Mouse (Mus musculus): ENCODE results near the gene Aes. TPM values are rescaled to one million over a fixed set of nuclear protein-coding genes. Genes with fewer than 3 reads are reported as not detected.

The Aes gene
- polyA plus RNA-seq, 1 experiment, result 639 TPM

DNA sequence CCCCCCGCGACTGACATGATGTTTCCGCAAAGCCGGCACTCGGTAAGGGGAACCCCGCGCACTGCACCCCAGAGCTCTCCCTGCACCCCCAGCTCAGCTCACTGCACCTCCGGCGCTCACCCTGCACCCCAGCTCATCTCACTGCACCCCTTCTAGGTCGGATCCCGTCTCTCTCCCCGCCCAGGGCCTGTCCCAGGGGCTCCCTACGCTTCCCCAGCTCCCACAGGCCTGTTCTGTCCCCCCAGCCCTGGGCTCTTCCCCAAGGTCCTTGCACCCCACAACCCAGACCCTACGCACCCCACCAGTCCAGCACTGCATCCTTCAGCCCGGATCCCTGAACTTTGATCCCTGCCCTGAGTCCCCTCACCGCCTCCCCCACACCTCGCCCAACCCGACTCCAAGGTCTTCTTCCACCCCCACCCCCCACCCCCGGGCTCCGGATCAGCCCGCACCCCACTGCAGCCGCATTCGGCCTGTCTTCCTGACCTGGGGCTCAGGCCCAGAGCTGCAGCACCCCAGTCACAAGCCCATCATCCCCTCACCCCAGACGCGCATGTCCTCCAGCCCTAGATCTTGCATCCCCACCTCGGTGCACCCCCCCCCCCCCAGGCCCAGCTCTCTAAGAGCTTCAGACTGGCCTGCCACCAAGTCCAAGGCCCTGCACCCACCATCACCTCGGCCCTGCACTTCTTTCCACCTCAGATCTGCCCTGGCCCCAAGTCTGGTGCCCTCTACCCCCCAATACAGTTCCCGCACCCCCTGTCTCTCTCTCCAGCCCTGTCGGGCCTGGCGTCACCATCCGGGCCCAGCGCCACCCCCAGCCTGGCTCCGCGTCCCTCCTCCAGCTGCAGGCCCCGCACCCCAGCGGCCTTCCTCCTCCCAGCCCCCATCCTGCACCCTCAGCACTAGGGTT, 595 bp downstream of the Aes start:
- Histone ChIP-seq H3K27me3 (ENCODE audit: control insufficient read depth, insufficient read depth, insufficient read length) (no peaks in the 10 kb centered on the region), H3K36me3 (ENCODE audit: control insufficient read depth, insufficient read depth) (no peaks in the 10 kb centered on the region), H3K4me3 (peak overlapping the region; percentile 98), H3K79me2 (ENCODE audit: control insufficient read depth, insufficient read depth) (peaks cover 25% of the 10 kb centered on the region), H3ac (ENCODE audit: control insufficient read depth, insufficient read length) (peak overlapping the region; percentile 31), H3K4me2 (ENCODE audit: low read depth) (peak overlapping the region; percentile 70)
- TF ChIP-seq POLR2AphosphoS2 (IDR thresholded peaks at IDR 0.05; ENCODE audit: insufficient read length, low read depth), result peak; percentile 1
- no peak for TF ChIP-seq CEBPB (IDR thresholded peaks at IDR 0.05; ENCODE audit: insufficient read depth, poor library complexity, severe bottlenecking)
- TF ChIP-seq MAX (IDR thresholded peaks at IDR 0.05; ENCODE audit: low read depth), result no peak
- no peak for TF ChIP-seq TCF3 (IDR thresholded peaks at IDR 0.05; ENCODE audit: insufficient read length, low read depth)
- no peak for TF ChIP-seq TCF12 (IDR thresholded peaks at IDR 0.05; ENCODE audit: insufficient read depth, poor library complexity, severe bottlenecking)
- no peak for TF ChIP-seq REST (IDR thresholded peaks at IDR 0.05; ENCODE audit: insufficient read depth, insufficient read length)
- no peak for TF ChIP-seq USF1 (IDR thresholded peaks at IDR 0.05; ENCODE audit: low read depth)
- peak; percentile 20 for TF ChIP-seq POLR2A (IDR thresholded peaks at IDR 0.05; ENCODE audit: insufficient read length, low read depth)
- TF ChIP-seq MYOD1 (IDR thresholded peaks at IDR 0.05; ENCODE audit: control insufficient read depth in 1 of 3, insufficient read length in 2 of 3, low read depth in 2 of 3), result peak in 1 of 3 experiments; percentile 2

DNA sequence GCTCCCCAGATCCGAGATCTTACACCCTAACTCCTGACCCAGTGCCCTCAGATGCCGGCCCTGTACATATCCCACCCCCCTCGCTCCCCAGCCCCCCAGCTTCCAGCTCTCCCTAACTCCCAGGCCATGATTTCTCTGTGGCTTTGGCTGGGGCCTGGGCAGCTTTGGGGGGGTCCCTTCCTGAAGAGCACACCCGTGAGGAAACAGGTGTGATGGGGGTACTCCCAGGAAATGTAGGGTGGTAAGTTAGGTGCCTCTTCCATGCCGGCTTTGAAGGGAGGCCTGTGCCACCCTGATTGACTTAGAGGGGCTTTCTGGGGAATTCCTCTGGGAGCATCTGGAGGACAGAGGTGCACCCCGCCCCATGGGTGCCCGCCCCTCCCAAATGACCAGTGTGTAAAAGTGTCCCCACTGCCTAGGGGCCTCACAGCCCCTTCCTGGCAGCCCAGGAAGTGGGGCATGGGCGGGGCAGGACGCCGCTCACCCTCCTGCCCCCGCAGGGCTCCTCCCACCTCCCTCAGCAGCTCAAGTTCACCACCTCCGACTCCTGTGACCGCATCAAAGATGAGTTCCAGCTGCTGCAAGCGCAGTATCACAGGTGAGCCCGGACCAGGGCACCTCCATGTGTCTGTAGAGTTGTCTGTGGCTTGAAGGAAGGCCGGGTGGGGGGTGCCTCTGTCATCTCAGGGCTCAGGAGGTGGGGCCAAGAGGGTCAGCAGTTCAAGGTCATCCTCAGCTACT, 1.6 kb downstream of the Aes start:
- TF ChIP-seq MYOD1 (IDR thresholded peaks at IDR 0.05; ENCODE audit: control insufficient read depth in 1 of 3, insufficient read length in 2 of 3, low read depth in 2 of 3) (peak in 1 of 3 experiments; percentile 51), MYOG (IDR thresholded peaks at IDR 0.05; ENCODE audit: control insufficient read depth in 1 of 3, insufficient read depth in 1 of 3, insufficient read length in 2 of 3, low read depth in 2 of 3) (peak in 1 of 3 experiments; percentile 39), POLR2A (IDR thresholded peaks at IDR 0.05; ENCODE audit: insufficient read length, low read depth) (no peak)

DNA sequence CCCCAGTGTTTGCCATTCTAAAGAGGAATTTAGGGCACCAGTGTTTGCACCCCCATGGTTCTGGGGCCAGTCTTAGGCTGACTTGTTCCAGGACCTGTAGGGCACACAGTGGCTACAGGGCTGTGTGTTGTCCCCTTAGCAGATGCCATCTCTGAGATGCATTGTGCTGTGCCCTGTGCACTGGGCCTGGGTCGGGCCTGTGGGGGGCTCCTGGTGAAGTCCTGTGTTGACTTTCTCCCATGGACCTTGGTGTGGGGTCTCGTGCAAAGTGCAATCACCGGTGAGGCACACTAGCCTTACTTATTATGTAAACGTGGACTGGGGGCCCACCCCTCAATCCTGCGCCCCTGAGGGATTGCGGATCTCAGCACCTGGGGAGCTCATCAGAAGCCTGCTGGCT, 3.1 kb downstream of the Aes start:
- TF ChIP-seq POLR2AphosphoS2 (IDR thresholded peaks at IDR 0.05; ENCODE audit: insufficient read length, low read depth) (no peak), MAX (IDR thresholded peaks at IDR 0.05; ENCODE audit: low read depth) (no peak), CEBPB (IDR thresholded peaks at IDR 0.05; ENCODE audit: insufficient read depth, poor library complexity, severe bottlenecking) (no peak), MYOD1 (IDR thresholded peaks at IDR 0.05; ENCODE audit: control insufficient read depth in 1 of 3, insufficient read length in 2 of 3, low read depth in 2 of 3) (no peak)
- peaks cover 25% of the 10 kb centered on the region for H3K79me2 ChIP-seq (ENCODE audit: control insufficient read depth, insufficient read depth)
- no peak overlapping the region for H3K4me3 ChIP-seq
- no peak overlapping the region for H3ac ChIP-seq (ENCODE audit: control insufficient read depth, insufficient read length)
- peaks cover 3% of the 10 kb centered on the region for H3K36me3 ChIP-seq (ENCODE audit: control insufficient read depth, insufficient read depth)
- H3K4me2 ChIP-seq (ENCODE audit: low read depth), result peak overlapping the region; percentile 28
- no peaks in the 10 kb centered on the region for H3K27me3 ChIP-seq (ENCODE audit: control insufficient read depth, insufficient read depth, insufficient read length)

More for the DNA sequence above, 1.6 kb downstream of the Aes start:
- H3K4me3 ChIP-seq, result peak overlapping the region; percentile 98
- H3K27me3 ChIP-seq (ENCODE audit: control insufficient read depth, insufficient read depth, insufficient read length), result no peaks in the 10 kb centered on the region
- H3ac ChIP-seq (ENCODE audit: control insufficient read depth, insufficient read length), result peak overlapping the region; percentile 31
- H3K36me3 ChIP-seq (ENCODE audit: control insufficient read depth, insufficient read depth), result no peaks in the 10 kb centered on the region
- H3K4me2 ChIP-seq (ENCODE audit: low read depth), result peak overlapping the region; percentile 70
- H3K79me2 ChIP-seq (ENCODE audit: control insufficient read depth, insufficient read depth), result peaks cover 25% of the 10 kb centered on the region

DNA sequence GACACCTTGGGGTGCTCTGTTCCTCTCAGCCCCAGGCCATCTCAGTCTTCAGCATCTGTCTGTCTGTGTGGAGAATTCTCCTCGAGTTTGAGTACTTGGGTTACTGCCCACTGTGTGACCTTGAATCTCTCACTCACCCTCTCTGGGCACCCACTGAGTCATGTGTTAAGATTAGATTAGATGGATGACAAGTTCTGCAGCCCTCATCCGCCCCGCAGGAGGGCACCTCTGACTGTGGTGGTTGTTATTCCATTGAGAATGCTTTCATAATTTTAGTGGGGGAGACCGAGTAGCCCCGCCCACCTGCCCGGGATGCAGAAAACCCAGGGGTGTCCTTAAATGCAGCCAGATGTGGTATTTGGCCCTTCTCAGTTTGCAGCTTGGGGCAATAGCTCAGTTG, 4.2 kb downstream of the Aes start:
- Histone ChIP-seq H3K4me3 (no peak overlapping the region), H3K4me2 (ENCODE audit: low read depth) (peak overlapping the region; percentile 32), H3K36me3 (ENCODE audit: control insufficient read depth, insufficient read depth) (peaks cover 3% of the 10 kb centered on the region), H3ac (ENCODE audit: control insufficient read depth, insufficient read length) (no peak overlapping the region), H3K27me3 (ENCODE audit: control insufficient read depth, insufficient read depth, insufficient read length) (no peaks in the 10 kb centered on the region), H3K79me2 (ENCODE audit: control insufficient read depth, insufficient read depth) (peaks cover 25% of the 10 kb centered on the region)
- no peak for TF ChIP-seq USF1 (IDR thresholded peaks at IDR 0.05; ENCODE audit: low read depth)
- TF ChIP-seq MAX (IDR thresholded peaks at IDR 0.05; ENCODE audit: low read depth), result no peak
- no peak for TF ChIP-seq REST (IDR thresholded peaks at IDR 0.05; ENCODE audit: insufficient read depth, insufficient read length)
- no peak for TF ChIP-seq E2F4 (IDR thresholded peaks at IDR 0.05; ENCODE audit: insufficient read depth)
- TF ChIP-seq POLR2AphosphoS2 (IDR thresholded peaks at IDR 0.05; ENCODE audit: insufficient read length, low read depth), result no peak
- no peak for TF ChIP-seq TCF3 (IDR thresholded peaks at IDR 0.05; ENCODE audit: insufficient read length, low read depth)
- TF ChIP-seq CEBPB (IDR thresholded peaks at IDR 0.05; ENCODE audit: insufficient read depth, poor library complexity, severe bottlenecking), result no peak
- no peak for TF ChIP-seq MYOG (IDR thresholded peaks at IDR 0.05; ENCODE audit: control insufficient read depth in 1 of 3, insufficient read depth in 1 of 3, insufficient read length in 2 of 3, low read depth in 2 of 3)
- no peak for TF ChIP-seq TCF12 (IDR thresholded peaks at IDR 0.05; ENCODE audit: insufficient read depth, poor library complexity, severe bottlenecking)
- no peak for TF ChIP-seq SRF (IDR thresholded peaks at IDR 0.05; ENCODE audit: control insufficient read depth, insufficient read length, low read depth)
- TF ChIP-seq POLR2A (IDR thresholded peaks at IDR 0.05; ENCODE audit: insufficient read length, low read depth), result no peak
- no peak for TF ChIP-seq MYOD1 (IDR thresholded peaks at IDR 0.05; ENCODE audit: control insufficient read depth in 1 of 3, insufficient read length in 2 of 3, low read depth in 2 of 3)
